Mouse (Mus musculus) stomach, postnatal 0 days (tissue): ENCODE data around the gene Gsk3a. TPM values are rescaled to one million over a fixed set of nuclear protein-coding genes. Genes with fewer than 3 reads are reported as not detected.
A peak's percentile ranks its signal among the peaks of the same experiment; 100 is the strongest.
"Not testable (repeated sequence)": the region's sequence is repeated elsewhere in the genome, so short reads cannot be mapped to it uniquely, and the experiment has no call there.

Experiments
- ATAC-seq: fragments of 200-750 bp; cut with Nextera tagmentation; 2 replicates; pipeline ENCODE4 v1.8.0; 2017; ENCODE audit not compliant: low FRiP score, low TSS enrichment
- DNase-seq: peaks from one replicate; pipeline ENCODE4 v3.0.0-alpha.2; 2016; ENCODE audit warnings: low spot score
- H3K27ac ChIP-seq: fragments of 300-500 bp; sonication (generic); replicated peaks from 2 replicates; pipeline ENCODE4 v1.5.1; 2014; ENCODE audit warnings: mild to moderate bottlenecking, control low read depth
- H3K27me3 ChIP-seq: fragments of 300-500 bp; sonication (generic); 2 replicates; pipeline ENCODE4 v1.6.1; 2014; ENCODE audit warnings: low read length; ENCODE audit not compliant: control insufficient read depth, insufficient read depth
- H3K36me3 ChIP-seq: fragments of 300-500 bp; sonication (generic); 2 replicates; pipeline ENCODE4 v1.6.1; 2014; ENCODE audit warnings: low read length, mixed read lengths; ENCODE audit not compliant: control insufficient read depth, insufficient read depth
- H3K4me1 ChIP-seq: fragments of 300-500 bp; sonication (generic); replicated peaks from 2 replicates; pipeline ENCODE4 v1.6.1; 2014; ENCODE audit warnings: antibody characterized with exemption; ENCODE audit not compliant: control insufficient read depth, insufficient read depth
- H3K4me2 ChIP-seq: fragments of 300-500 bp; sonication (generic); replicated peaks from 2 replicates; pipeline ENCODE4 v1.6.1; 2014; ENCODE audit warnings: low read depth, mild to moderate bottlenecking, control low read depth, moderate library complexity
- H3K4me3 ChIP-seq: fragments of 300-500 bp; sonication (generic); 2 replicates; pipeline ENCODE4 v1.5.1; 2014; ENCODE audit warnings: low read depth, low read length, control low read depth
- H3K9ac ChIP-seq: fragments of 300-500 bp; sonication (generic); 2 replicates; pipeline ENCODE4 v1.6.1; 2014; ENCODE audit warnings: mild to moderate bottlenecking, low read length, control low read depth, mixed read lengths
- H3K9me3 ChIP-seq: fragments of 300-500 bp; sonication (generic); 2 replicates; pipeline ENCODE4 v1.6.1; 2016; ENCODE audit warnings: low read length; ENCODE audit not compliant: control insufficient read depth
- CTCF ChIP-seq: IDR thresholded peaks from 2 replicates; pipeline ENCODE4 v1.5.1; 2016; ENCODE audit warnings: antibody characterized with exemption, low read depth, mild to moderate bottlenecking, moderate library complexity
- EP300 ChIP-seq: optimal IDR thresholded peaks from 2 replicates; pipeline ENCODE3; 2016; ENCODE audit warnings: antibody characterized with exemption
- WGBS: fragments of 180-500 bp; shearing (Covaris S2); extraction: QIAGEN DNeasy Blood & Tissue Kit; methylation state at CpG from one replicate; pipeline ENCODE4 v1.1.7; 2014; 5-methylcytosine and 5-hydroxymethylcytosine counted together
- polyA plus RNA-seq: library from polyadenylated mRNA; unstranded; fragments of >200 nt; fragmentation: Nextera tagmentation; extraction: Ambion mirVana; gene quantifications from 2 replicates; pipeline ENCODE4 v1.2.1, GENCODE M21; 2015

Gene Gsk3a
- polyA plus RNA-seq, 1 experiment from 2014 or later, result 5.1 TPM

DNA sequence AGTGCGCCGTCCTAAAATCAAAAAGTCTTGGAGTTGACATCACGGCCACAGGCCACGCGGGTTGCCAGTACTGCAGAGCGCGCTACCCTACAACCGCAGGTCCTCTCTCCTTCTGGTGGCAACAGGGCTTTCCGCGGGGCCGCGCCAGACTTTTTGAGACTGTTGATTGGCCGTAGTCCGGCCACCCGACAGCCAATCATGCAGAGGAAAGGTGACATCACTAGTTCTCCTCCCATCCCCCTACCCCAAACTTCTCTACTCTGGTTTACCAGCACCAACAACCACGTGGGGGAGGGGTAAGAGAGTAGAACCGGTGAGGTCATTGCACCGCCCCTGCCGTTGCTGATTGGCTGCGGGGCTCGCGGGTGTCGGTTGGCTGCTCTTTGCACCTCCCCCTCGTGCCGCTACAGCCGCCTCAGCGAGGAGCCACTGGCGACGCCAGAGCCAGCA is 29.7 kb upstream of the Gsk3a start, which contains the start of gene Cic:
Gene Cic, plus strand, starts transcription at position 404 of the 450 bp plus-strand sequence.
- Histone ChIP-seq H3K27ac (peak within 1 kb of the TSS; percentile 92), H3K4me1 (peaks cover 9% of the 10 kb centered on the region), H3K4me3 (peak within 1 kb of the TSS; percentile 73), H3K36me3 (peaks cover 10% of the 10 kb centered on the region; the same call in 1 of the 2 replicates), H3K27me3 (no peaks in the 10 kb centered on the region), H3K9me3 (no peaks in the 10 kb centered on the region), H3K4me2 (peak within 1 kb of the TSS; percentile 85), H3K9ac (peak within 1 kb of the TSS; percentile 84)
- peak; percentile 87 for ATAC-seq
- WGBS, result under 1% methylated on average over 29 of the region's 29 CpGs
- no peak; the same call in 1 of the 2 replicates for TF ChIP-seq CTCF
- peak; percentile 1 for TF ChIP-seq EP300
- DNase-seq, result peak; percentile 99

DNA sequence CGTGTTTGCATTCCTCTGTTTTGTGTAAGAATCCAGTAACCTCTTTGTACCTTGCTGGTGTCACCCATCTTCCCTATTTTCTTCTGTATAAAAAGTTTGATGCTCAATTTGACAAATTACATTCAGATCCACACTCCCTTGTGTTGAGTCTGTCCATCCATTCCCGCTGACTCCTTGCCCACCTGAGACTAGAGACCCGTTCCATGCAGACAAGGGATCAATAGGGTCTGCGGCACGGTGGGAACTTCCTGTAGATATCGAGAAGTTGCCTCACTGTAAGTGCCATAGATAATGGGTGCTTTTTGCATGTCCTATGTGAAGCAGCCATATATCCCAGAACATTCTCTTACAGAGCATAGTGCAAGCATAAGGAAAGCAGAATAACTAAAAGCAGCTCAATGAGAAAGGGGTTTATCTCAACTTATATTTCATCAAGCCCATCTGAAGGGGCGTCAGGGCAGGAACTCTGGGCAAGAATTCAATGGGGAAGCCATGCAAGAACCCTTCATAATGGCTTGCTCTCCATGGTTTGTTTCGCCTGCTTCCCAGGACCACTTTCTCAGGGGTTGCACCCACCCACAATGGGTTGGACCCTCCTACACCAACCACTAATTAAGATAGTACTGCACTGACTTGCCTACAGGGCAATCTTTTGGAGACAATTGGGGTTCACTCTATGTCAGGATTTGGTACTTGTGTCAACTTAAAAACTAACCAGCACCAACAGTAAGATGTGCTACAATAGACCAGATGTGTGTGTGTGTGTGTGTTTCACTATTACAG is 28.7 kb upstream of the Gsk3a start:
- Histone ChIP-seq H3K4me1 (peaks cover 9% of the 10 kb centered on the region), H3K27ac (no peak overlapping the region), H3K27me3 (no peaks in the 10 kb centered on the region), H3K36me3 (peaks cover under 1% of the 10 kb centered on the region; the same call in 1 of the 2 replicates), H3K9me3 (no peaks in the 10 kb centered on the region), H3K4me2 (peak overlapping the region; percentile 53), H3K4me3 (no peak overlapping the region), H3K9ac (no peak overlapping the region)
- DNase-seq (no peak), ATAC-seq (no peak)
- no peak for TF ChIP-seq CTCF
- no peak for TF ChIP-seq EP300
- 81% methylated on average over 8 of the region's 8 CpGs for WGBS

DNA sequence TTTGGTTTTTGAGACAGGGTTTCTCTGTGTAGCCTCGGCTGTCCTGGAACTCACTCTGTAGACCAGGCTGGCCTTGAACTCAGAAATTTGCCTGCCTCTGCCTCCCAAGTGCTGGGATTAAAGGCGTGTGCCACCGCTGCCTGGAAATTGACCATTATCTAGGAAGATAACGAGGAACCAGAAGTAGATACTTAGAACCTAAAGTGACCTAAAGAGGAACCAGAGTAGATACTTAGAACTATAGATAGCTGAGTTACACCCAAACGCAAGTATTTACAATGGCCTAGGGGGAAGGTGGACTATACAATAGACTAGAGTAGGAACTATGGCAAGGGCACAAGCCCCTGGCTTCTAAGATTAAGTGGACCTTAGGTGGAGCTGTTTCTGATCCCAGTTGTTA is 28.1 kb upstream of the Gsk3a start:
- H3K4me2 ChIP-seq, DNase-seq, H3K9ac ChIP-seq, H3K27me3 ChIP-seq, H3K4me1 ChIP-seq, H3K4me3 ChIP-seq, ATAC-seq, H3K27ac ChIP-seq, H3K9me3 ChIP-seq, H3K36me3 ChIP-seq: not testable (repeated sequence)
- 81% methylated on average over 5 of the region's 5 CpGs for WGBS

DNA sequence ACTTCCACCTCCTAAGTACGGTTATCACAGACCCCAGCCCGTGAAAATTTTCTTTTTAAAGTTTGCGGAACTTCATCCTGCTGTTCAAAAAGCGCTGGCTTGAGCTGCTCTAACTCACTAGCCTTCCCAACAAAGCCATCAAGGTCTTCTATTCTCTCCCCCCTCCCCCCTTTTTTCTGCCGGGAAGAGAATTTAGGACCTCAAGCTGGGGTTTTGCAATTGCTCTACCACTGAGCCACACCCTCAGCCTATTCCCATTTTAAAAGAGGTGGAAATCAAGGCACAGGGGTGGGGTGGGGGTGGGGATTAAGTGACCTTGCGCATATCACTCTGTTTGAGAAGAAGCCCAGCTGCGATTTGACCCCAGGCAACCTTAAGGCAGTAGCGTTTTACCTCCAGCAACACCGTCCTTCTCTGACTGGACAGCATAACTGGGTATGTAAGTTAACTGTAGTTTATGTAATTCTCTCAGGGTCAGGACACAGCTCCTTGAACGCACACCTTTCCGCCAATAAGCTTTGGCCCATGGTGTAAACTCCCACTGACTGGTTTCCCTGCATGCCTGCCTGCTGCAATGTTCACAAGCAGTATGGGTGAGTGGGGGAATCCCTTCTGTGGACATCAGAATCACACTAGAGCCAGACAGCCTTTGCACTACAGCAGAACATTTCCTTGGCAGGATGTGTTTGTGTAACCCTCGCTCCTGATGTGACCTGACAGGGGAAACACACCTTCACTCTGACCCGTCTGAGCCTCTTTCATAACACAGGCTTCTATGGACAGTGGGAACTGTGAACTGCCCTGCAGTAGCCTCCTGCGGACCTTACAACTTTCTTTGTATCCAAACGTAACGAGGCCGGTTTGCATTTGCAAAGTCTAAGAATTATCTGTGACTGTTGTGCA is 26.6 kb upstream of the Gsk3a start:
- H3K4me1 ChIP-seq, result peaks cover 5% of the 10 kb centered on the region; the same call in 1 of the 2 replicates
- H3K9me3 ChIP-seq, result no peaks in the 10 kb centered on the region
- WGBS, result 39% methylated on average over 17 of the region's 17 CpGs
- no peaks in the 10 kb centered on the region for H3K36me3 ChIP-seq
- TF ChIP-seq CTCF (no peak), EP300 (no peak)
- no peak overlapping the region for H3K9ac ChIP-seq
- H3K4me3 ChIP-seq, result no peak overlapping the region
- no peak overlapping the region for H3K4me2 ChIP-seq
- no peak for ATAC-seq
- H3K27ac ChIP-seq, result no peak overlapping the region
- no peak for DNase-seq
- no peaks in the 10 kb centered on the region for H3K27me3 ChIP-seq

DNA sequence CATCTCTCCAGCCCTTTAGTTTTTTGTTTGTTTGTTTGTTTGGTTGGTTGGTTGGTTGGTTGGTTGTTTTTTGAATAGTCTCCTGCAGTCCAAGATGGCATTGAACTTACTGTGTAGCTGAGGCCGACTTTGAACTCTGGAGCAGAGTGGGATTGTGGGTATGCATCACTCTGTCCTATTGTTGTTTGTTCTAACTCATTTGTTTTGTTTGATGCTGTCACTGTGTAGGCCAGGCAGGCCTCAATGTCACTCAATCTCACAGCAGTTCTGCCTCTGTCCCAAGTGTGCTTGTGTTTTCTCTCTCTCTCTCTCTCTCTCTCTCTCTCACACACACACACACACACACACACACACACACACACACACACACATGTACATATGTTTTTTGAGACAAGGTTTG is 24.2 kb upstream of the Gsk3a start:
- Histone ChIP-seq H3K4me1 (0 out of 2 replicates have a peak, but pooled peaks cover under 1% of the 10 kb centered on the region), H3K4me3 (no peak overlapping the region), H3K9me3 (no peaks in the 10 kb centered on the region), H3K36me3 (no peaks in the 10 kb centered on the region), H3K9ac (no peak overlapping the region), H3K4me2 (no peak overlapping the region), H3K27ac (no peak overlapping the region), H3K27me3 (no peaks in the 10 kb centered on the region)
- TF ChIP-seq CTCF (no peak), EP300 (no peak)
- WGBS, result 80% methylated on average over 1 of the region's 1 CpGs
- ATAC-seq (no peak), DNase-seq (no peak)
